Mouse (Mus musculus): Measurements from ENCODE around the gene Fyn. TPM values are rescaled to one million over a fixed set of nuclear protein-coding genes. Genes with fewer than 3 reads are reported as not detected.

The Fyn gene
- polyA plus RNA-seq, 1 experiment from 2014 or later: 21.4 TPM

GRCm38 (mm10) chr10:39535347-39535746 is 166.7 kb downstream of the Fyn start:
- Histone ChIP-seq H3K9ac (no peak overlapping the region), H3K4me3 (no peak overlapping the region), H3K36me3 (0 out of 2 replicates have a peak, but pooled peaks cover 3% of the 10 kb centered on the region), H3K9me3 (no peaks in the 10 kb centered on the region), H3K4me1 (peaks cover 70% of the 10 kb centered on the region), H3K27me3 (no peaks in the 10 kb centered on the region), H3K4me2 (no peak overlapping the region), H3K27ac (peak overlapping the region; percentile 79)
- WGBS: 50% methylated on average over 3 of the region's 3 CpGs
- ATAC-seq (ENCODE audit: borderline replicate concordance, extremely low read depth, low FRiP score, low TSS enrichment): no peak

DNA sequence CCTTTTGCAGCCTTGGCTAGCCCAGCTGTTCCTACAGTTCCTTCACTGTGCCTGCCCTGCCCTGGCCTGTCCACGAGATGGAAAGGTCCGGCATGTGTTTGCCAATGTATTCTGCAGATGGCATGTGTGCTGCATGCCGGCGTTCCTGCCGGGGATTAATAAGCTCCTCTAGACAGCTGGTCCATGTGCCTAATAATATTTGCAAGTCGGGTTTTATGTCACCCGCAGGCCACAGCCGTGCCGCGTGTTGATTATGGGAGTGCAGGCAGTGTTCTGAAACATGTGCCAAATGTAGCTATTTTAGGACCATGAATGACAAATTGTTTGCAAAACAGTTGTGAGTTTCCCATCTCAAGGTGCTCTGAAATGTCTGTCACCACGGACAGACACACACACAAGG is 167.6 kb downstream of the Fyn start:
- no peak overlapping the region for H3K4me2 ChIP-seq
- ATAC-seq (ENCODE audit: borderline replicate concordance, extremely low read depth, low FRiP score, low TSS enrichment): peak; percentile 28; the same call in 1 of the 2 replicates
- no peaks in the 10 kb centered on the region for H3K27me3 ChIP-seq

GRCm38 (mm10) chr10:39540012-39540647 is 171.5 kb downstream of the Fyn start:
- Histone ChIP-seq H3K27me3 (no peaks in the 10 kb centered on the region), H3K4me1 (peaks cover 65% of the 10 kb centered on the region), H3K9me3 (no peaks in the 10 kb centered on the region), H3K36me3 (0 out of 2 replicates have a peak, but pooled peaks cover under 1% of the 10 kb centered on the region), H3K4me3 (no peak overlapping the region), H3K9ac (no peak overlapping the region), H3K4me2 (no peak overlapping the region), H3K27ac (peak overlapping the region; percentile 35)
- WGBS: 40% methylated on average over 9 of the region's 9 CpGs
- ATAC-seq (ENCODE audit: borderline replicate concordance, extremely low read depth, low FRiP score, low TSS enrichment): no peak

More for the DNA sequence above, 167.6 kb downstream of the Fyn start:
- Histone ChIP-seq H3K4me3 (no peak overlapping the region), H3K27ac (peak overlapping the region; percentile 79), H3K36me3 (0 out of 2 replicates have a peak, but pooled peaks cover 3% of the 10 kb centered on the region), H3K9me3 (no peaks in the 10 kb centered on the region), H3K9ac (no peak overlapping the region), H3K4me1 (peaks cover 70% of the 10 kb centered on the region)
- 42% methylated on average over 11 of the region's 11 CpGs for WGBS

GRCm38 (mm10) chr10:39540995-39541394 is 172.3 kb downstream of the Fyn start:
- peak overlapping the region; percentile 81 for H3K27ac ChIP-seq
- 18% methylated on average over 7 of the region's 7 CpGs for WGBS

DNA sequence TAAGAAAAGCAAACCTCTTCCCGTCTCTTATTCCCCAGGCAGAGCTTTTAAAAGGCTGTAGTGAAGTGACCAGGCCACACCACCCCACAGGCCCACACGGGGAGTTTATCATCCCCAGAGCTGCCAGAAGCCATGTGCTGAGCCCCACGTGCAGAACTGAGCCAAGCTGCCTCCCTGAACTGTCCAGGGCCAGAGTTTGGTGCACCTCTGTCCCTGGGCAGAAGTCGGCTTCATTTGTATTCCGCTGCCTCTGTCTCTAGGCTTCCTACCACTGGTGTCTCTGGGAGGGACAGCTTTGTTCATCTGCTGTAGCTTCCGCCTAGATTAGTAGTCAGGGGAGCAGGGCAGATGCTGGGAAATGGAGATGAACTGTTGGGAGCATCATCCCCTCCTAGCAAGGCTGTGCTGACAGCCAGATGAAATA is 172.8 kb downstream of the Fyn start:
- no peak overlapping the region for H3K4me3 ChIP-seq
- H3K27ac ChIP-seq: peak overlapping the region; percentile 81
- 47% methylated on average over 6 of the region's 6 CpGs for WGBS
- peak overlapping the region; percentile 10; the same call in 1 of the 2 replicates for H3K9ac ChIP-seq
- H3K9me3 ChIP-seq: no peaks in the 10 kb centered on the region
- H3K4me2 ChIP-seq: no peak overlapping the region
- H3K4me1 ChIP-seq: peaks cover 52% of the 10 kb centered on the region
- 0 out of 2 replicates have a peak, but pooled peaks cover 4% of the 10 kb centered on the region for H3K36me3 ChIP-seq
- no peaks in the 10 kb centered on the region for H3K27me3 ChIP-seq
- ATAC-seq (ENCODE audit: borderline replicate concordance, extremely low read depth, low FRiP score, low TSS enrichment): no peak

More at GRCm38 (mm10) chr10:39540995-39541394, 172.3 kb downstream of the Fyn start:
- Histone ChIP-seq H3K4me3 (no peak overlapping the region), H3K36me3 (0 out of 2 replicates have a peak, but pooled peaks cover 4% of the 10 kb centered on the region), H3K4me2 (no peak overlapping the region), H3K27me3 (no peaks in the 10 kb centered on the region), H3K9me3 (no peaks in the 10 kb centered on the region), H3K4me1 (peaks cover 56% of the 10 kb centered on the region), H3K9ac (no peak overlapping the region)
- ATAC-seq (ENCODE audit: borderline replicate concordance, extremely low read depth, low FRiP score, low TSS enrichment): no peak

DNA sequence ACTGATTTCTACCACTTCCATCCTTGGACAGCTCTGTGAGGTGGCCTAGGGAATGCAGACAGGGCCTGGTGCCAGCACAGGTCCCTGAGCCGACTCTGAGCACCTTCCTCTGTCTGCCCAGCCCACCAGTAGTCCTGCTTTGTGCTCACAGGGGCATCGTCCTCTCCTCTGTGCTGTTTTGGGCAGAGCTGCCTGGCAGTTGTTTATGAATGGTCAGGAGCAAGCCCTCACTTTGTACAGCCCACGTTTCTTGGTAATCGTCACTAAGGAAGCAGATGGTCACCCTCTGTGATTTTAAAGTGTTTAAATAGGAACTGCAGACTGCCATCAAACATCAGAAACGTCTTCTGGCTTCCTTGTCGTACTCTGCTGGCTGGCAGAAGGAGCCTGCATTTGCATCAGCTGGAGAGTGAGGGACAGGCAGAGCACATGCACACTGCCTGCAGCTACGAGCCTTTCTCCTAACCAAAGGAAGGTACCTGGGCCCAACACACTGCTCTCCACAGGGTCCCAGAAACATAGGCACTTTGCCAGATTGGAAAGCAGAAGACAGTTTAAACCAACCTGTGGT is 173.4 kb downstream of the Fyn start:
- peak overlapping the region; percentile 81 for H3K27ac ChIP-seq
- H3K4me3 ChIP-seq: no peak overlapping the region
- H3K9ac ChIP-seq: no peak overlapping the region; the same call in 1 of the 2 replicates
- no peak overlapping the region for H3K4me2 ChIP-seq
- H3K36me3 ChIP-seq: 0 out of 2 replicates have a peak, but pooled peaks cover 4% of the 10 kb centered on the region
- H3K27me3 ChIP-seq: no peaks in the 10 kb centered on the region
- no peaks in the 10 kb centered on the region for H3K9me3 ChIP-seq
- peaks cover 46% of the 10 kb centered on the region for H3K4me1 ChIP-seq
- 16% methylated on average over 7 of the region's 7 CpGs for WGBS
- peak; percentile 32; the same call in 1 of the 2 replicates for ATAC-seq (ENCODE audit: borderline replicate concordance, extremely low read depth, low FRiP score, low TSS enrichment)

DNA sequence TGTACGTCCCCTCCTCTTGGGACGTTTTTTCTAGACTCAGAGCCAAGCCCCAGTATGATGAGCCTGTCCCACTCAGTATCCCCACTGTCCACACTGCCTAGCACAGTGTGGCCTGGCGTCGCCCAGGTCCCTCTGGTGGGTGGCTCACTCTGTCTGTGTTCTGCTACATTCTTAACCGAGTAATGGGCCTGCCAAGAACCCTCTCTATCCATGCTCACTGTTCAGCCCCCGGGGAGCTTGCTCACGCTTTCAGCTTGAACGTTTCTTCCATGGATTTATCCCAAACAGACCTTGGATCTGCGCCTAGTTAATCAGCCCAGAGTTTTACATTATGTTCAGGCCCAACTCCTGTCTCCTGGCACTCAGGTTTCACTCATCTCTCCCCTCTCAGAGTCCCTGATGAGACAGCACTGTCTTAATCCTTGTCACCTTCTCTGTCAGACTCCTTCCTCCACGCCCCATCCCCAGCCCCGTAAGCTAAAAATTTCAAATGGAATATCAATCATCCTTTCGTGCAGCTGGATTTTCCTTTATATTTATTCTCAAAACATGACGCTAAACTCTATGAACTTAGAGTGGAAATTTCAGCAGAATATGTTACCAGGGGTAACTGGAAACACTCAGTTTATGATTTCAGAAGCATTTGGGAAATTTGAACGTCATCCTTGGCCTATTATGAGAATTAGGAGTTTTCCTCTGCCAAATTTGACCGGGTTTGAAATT is 174.0 kb downstream of the Fyn start:
- 47% methylated on average over 15 of the region's 15 CpGs for WGBS
- peaks cover 40% of the 10 kb centered on the region for H3K4me1 ChIP-seq
- no peak overlapping the region for H3K4me2 ChIP-seq
- ATAC-seq (ENCODE audit: borderline replicate concordance, extremely low read depth, low FRiP score, low TSS enrichment): peak; percentile 48; the same call in 1 of the 2 replicates
- H3K36me3 ChIP-seq: 0 out of 2 replicates have a peak, but pooled peaks cover 4% of the 10 kb centered on the region
- no peak overlapping the region for H3K4me3 ChIP-seq
- no peaks in the 10 kb centered on the region for H3K9me3 ChIP-seq
- no peak overlapping the region; the same call in 1 of the 2 replicates for H3K9ac ChIP-seq
- peak overlapping the region; percentile 81 for H3K27ac ChIP-seq
- no peaks in the 10 kb centered on the region for H3K27me3 ChIP-seq

- no peaks in the 10 kb centered on the region for H3K27me3 ChIP-seq
- H3K27ac ChIP-seq: peak overlapping the region; percentile 81
- WGBS: 74% methylated on average over 5 of the region's 5 CpGs
- H3K4me2 ChIP-seq: no peak overlapping the region
- H3K4me3 ChIP-seq: no peak overlapping the region
- H3K9ac ChIP-seq: no peak overlapping the region
- H3K9me3 ChIP-seq: no peaks in the 10 kb centered on the region
- 0 out of 2 replicates have a peak, but pooled peaks cover 4% of the 10 kb centered on the region for H3K36me3 ChIP-seq
- ATAC-seq (ENCODE audit: borderline replicate concordance, extremely low read depth, low FRiP score, low TSS enrichment): no peak
- peaks cover 40% of the 10 kb centered on the region for H3K4me1 ChIP-seq
Measured at GRCm38 (mm10) chr10:39543258-39543770, 174.7 kb downstream of the Fyn start.

- no peak overlapping the region for H3K9ac ChIP-seq
- WGBS: 75% methylated on average over 3 of the region's 3 CpGs
- H3K4me2 ChIP-seq: no peak overlapping the region
- H3K27me3 ChIP-seq: no peaks in the 10 kb centered on the region
- no peaks in the 10 kb centered on the region for H3K9me3 ChIP-seq
- ATAC-seq (ENCODE audit: borderline replicate concordance, extremely low read depth, low FRiP score, low TSS enrichment): no peak
- peaks cover 26% of the 10 kb centered on the region for H3K4me1 ChIP-seq
- no peak overlapping the region for H3K27ac ChIP-seq
- 0 out of 2 replicates have a peak, but pooled peaks cover 4% of the 10 kb centered on the region for H3K36me3 ChIP-seq
- no peak overlapping the region for H3K4me3 ChIP-seq
Measured at GRCm38 (mm10) chr10:39547369-39548074, 178.9 kb downstream of the Fyn start.

DNA sequence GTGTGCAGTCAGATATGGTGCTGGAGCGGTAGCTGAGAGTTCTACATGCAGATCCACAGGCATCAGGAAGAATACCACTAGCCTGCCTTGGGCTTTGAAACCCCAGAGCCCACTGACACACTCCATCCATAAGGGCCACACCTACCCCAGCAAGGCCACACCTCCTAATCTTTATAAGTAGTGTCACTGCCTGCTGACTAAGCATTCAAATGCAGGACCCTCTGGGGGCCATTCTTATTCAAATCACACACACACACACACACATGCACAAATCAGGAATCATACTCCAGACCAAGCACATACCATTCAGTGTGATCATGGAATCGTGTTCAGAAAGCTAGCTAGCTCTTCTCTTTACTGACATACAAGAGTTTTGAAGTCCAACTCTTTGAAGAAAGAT is 182.1 kb downstream of the Fyn start:
- no peaks in the 10 kb centered on the region for H3K36me3 ChIP-seq
- no peak overlapping the region for H3K4me2 ChIP-seq
- no peak overlapping the region for H3K27ac ChIP-seq
- no peak for ATAC-seq (ENCODE audit: borderline replicate concordance, extremely low read depth, low FRiP score, low TSS enrichment)
- no peaks in the 10 kb centered on the region for H3K9me3 ChIP-seq
- H3K4me3 ChIP-seq: no peak overlapping the region
- no peak overlapping the region for H3K9ac ChIP-seq
- H3K27me3 ChIP-seq: no peaks in the 10 kb centered on the region
- 91% methylated on average over 2 of the region's 2 CpGs for WGBS
- H3K4me1 ChIP-seq: peaks cover 36% of the 10 kb centered on the region

- no peak for ATAC-seq (ENCODE audit: borderline replicate concordance, extremely low read depth, low FRiP score, low TSS enrichment)
- Histone ChIP-seq H3K9me3 (no peaks in the 10 kb centered on the region), H3K4me1 (peaks cover 45% of the 10 kb centered on the region), H3K27ac (peak overlapping the region; percentile 44; the same call in 1 of the 2 replicates), H3K27me3 (no peaks in the 10 kb centered on the region), H3K4me2 (no peak overlapping the region), H3K4me3 (no peak overlapping the region), H3K36me3 (no peaks in the 10 kb centered on the region), H3K9ac (no peak overlapping the region)
- WGBS: 72% methylated on average over 9 of the region's 9 CpGs
Measured at GRCm38 (mm10) chr10:39551637-39552185, 183.1 kb downstream of the Fyn start.
